Mouse (Mus musculus): ENCODE measurements at regions not wholly inside any gene's neighbourhood (a gene's known extent, or its start where the extent isn't known, plus 50 kb on each side); places are given as distances from the start of the nearest gene placed in this dataset.
A peak's percentile ranks its signal among the peaks of the same experiment; 100 is the strongest.

GRCm38 (mm10) chr11:20403456-20403855 lies 70.9 kb upstream of the Slc1a4 start:
- WGBS = 82% methylated on average over 3 of the region's 3 CpGs
- no peak for DNase-seq
- ATAC-seq (ENCODE audit: insufficient read depth) = no peak
- H3K4me2 ChIP-seq = no peak overlapping the region
- no peak overlapping the region for H3K4me3 ChIP-seq (ENCODE audit: low read depth, low read length)
- no peaks in the 10 kb centered on the region for H3K36me3 ChIP-seq (ENCODE audit: insufficient read depth)
- H3K27me3 ChIP-seq (ENCODE audit: insufficient read depth, low read length) = no peaks in the 10 kb centered on the region
- no peaks in the 10 kb centered on the region for H3K4me1 ChIP-seq (ENCODE audit: insufficient read depth)
- no peak for TF ChIP-seq CTCF (IDR thresholded peaks at IDR 0.05; ENCODE audit: low read depth)
- no peaks in the 10 kb centered on the region for H3K9me3 ChIP-seq (ENCODE audit: low read depth, low read length)
- no peak overlapping the region for H3K9ac ChIP-seq
- H3K27ac ChIP-seq (ENCODE audit: low read depth) = no peak overlapping the region

- Histone ChIP-seq H3K4me3 (ENCODE audit: low read depth, low read length) (no peak overlapping the region), H3K4me2 (no peak overlapping the region), H3K36me3 (ENCODE audit: insufficient read depth) (no peaks in the 10 kb centered on the region), H3K9me3 (ENCODE audit: low read depth, low read length) (no peaks in the 10 kb centered on the region), H3K27me3 (ENCODE audit: insufficient read depth, low read length) (no peaks in the 10 kb centered on the region), H3K27ac (ENCODE audit: low read depth) (no peak overlapping the region), H3K9ac (no peak overlapping the region), H3K4me1 (ENCODE audit: insufficient read depth) (no peaks in the 10 kb centered on the region)
- WGBS = 83% methylated on average over 5 of the region's 5 CpGs
- no peak for ATAC-seq (ENCODE audit: insufficient read depth)
- DNase-seq = no peak
- TF ChIP-seq CTCF (IDR thresholded peaks at IDR 0.05; ENCODE audit: low read depth) = no peak
Measured at GRCm38 (mm10) chr11:20404476-20404875, 72.0 kb upstream of the Slc1a4 start.

- no peak overlapping the region for H3K4me3 ChIP-seq (ENCODE audit: low read depth, low read length)
- TF ChIP-seq CTCF (IDR thresholded peaks at IDR 0.05; ENCODE audit: low read depth) = no peak
- H3K27me3 ChIP-seq (ENCODE audit: insufficient read depth, low read length) = no peaks in the 10 kb centered on the region
- H3K4me1 ChIP-seq (ENCODE audit: insufficient read depth) = no peaks in the 10 kb centered on the region
- 50% methylated on average over 2 of the region's 2 CpGs for WGBS
- DNase-seq (no peak), ATAC-seq (ENCODE audit: insufficient read depth) (no peak)
- no peak overlapping the region for H3K27ac ChIP-seq (ENCODE audit: low read depth)
- 0 out of 2 replicates have a peak, but pooled peaks cover 3% of the 10 kb centered on the region for H3K9me3 ChIP-seq (ENCODE audit: low read depth, low read length)
- H3K36me3 ChIP-seq (ENCODE audit: insufficient read depth) = no peaks in the 10 kb centered on the region
- no peak overlapping the region for H3K4me2 ChIP-seq
- no peak overlapping the region for H3K9ac ChIP-seq
Measured at GRCm38 (mm10) chr11:20418141-20418540, 85.6 kb upstream of the Slc1a4 start.

DNA sequence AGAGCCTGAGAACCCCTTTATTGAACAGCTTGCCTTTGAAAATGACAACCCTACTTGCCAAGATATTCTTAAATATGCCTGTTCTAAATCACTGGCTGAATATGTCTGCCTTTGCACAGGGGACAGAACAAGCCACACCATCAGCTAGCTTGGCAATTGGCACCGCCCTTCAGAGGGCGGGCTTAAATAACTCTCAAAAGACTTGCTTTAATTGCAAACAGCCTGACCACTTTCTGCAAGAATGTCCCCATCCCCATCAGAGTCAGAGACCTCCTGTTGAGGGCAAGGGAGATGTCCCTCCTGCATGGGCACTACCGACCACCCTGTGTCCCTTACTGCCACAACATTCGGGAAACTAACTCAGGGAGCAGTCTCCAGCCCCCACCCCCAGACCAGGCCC lies 88.4 kb upstream of the Slc1a4 start:
- no peak for DNase-seq
- no peaks in the 10 kb centered on the region for H3K4me1 ChIP-seq (ENCODE audit: insufficient read depth)

GRCm38 (mm10) chr11:20436057-20436456 lies 103.5 kb upstream of the Slc1a4 start:
- H3K4me1 ChIP-seq (ENCODE audit: insufficient read depth) = no peaks in the 10 kb centered on the region
- no peak for TF ChIP-seq CTCF (IDR thresholded peaks at IDR 0.05; ENCODE audit: low read depth)
- no peaks in the 10 kb centered on the region for H3K36me3 ChIP-seq (ENCODE audit: insufficient read depth)
- no peak overlapping the region for H3K4me3 ChIP-seq (ENCODE audit: low read depth, low read length)
- no peaks in the 10 kb centered on the region for H3K27me3 ChIP-seq (ENCODE audit: insufficient read depth, low read length)
- WGBS = 60% methylated on average over 9 of the region's 9 CpGs
- DNase-seq = peak; percentile 26
- H3K9ac ChIP-seq = no peak overlapping the region
- H3K27ac ChIP-seq (ENCODE audit: low read depth) = no peak overlapping the region
- H3K4me2 ChIP-seq = no peak overlapping the region
- no peak for ATAC-seq (ENCODE audit: insufficient read depth)
- no peaks in the 10 kb centered on the region for H3K9me3 ChIP-seq (ENCODE audit: low read depth, low read length)

More for the DNA sequence above, 88.4 kb upstream of the Slc1a4 start:
- Histone ChIP-seq H3K9ac (no peak overlapping the region), H3K9me3 (ENCODE audit: low read depth, low read length) (0 out of 2 replicates have a peak, but pooled peaks cover 3% of the 10 kb centered on the region), H3K27ac (ENCODE audit: low read depth) (no peak overlapping the region), H3K4me2 (no peak overlapping the region), H3K27me3 (ENCODE audit: insufficient read depth, low read length) (no peaks in the 10 kb centered on the region), H3K36me3 (ENCODE audit: insufficient read depth) (no peaks in the 10 kb centered on the region), H3K4me3 (ENCODE audit: low read depth, low read length) (no peak overlapping the region)
- 80% methylated on average over 4 of the region's 4 CpGs for WGBS
- ATAC-seq (ENCODE audit: insufficient read depth) = no peak
- no peak for TF ChIP-seq CTCF (IDR thresholded peaks at IDR 0.05; ENCODE audit: low read depth)

DNA sequence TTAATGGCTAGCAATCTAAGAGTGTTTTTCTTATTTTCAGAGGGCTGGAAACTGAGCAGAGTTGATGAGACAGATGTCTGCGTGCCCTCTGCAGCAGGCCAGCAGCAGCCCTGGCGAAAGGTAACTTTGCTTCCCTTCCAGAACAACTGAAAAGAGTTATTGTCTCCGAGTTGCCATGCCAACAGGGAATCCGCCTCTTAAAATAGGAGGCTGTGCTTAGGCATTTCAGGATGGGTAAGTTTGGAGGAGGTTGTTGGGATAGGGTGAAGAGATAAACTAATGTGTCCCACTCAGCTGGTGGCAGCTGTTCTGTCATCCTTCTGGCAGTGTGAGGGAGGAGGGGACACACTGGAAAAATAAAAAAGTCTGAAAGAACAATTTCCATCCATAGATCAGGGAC lies 100.6 kb upstream of the Sertad2 start:
- 45% methylated on average over 4 of the region's 4 CpGs for WGBS

DNA sequence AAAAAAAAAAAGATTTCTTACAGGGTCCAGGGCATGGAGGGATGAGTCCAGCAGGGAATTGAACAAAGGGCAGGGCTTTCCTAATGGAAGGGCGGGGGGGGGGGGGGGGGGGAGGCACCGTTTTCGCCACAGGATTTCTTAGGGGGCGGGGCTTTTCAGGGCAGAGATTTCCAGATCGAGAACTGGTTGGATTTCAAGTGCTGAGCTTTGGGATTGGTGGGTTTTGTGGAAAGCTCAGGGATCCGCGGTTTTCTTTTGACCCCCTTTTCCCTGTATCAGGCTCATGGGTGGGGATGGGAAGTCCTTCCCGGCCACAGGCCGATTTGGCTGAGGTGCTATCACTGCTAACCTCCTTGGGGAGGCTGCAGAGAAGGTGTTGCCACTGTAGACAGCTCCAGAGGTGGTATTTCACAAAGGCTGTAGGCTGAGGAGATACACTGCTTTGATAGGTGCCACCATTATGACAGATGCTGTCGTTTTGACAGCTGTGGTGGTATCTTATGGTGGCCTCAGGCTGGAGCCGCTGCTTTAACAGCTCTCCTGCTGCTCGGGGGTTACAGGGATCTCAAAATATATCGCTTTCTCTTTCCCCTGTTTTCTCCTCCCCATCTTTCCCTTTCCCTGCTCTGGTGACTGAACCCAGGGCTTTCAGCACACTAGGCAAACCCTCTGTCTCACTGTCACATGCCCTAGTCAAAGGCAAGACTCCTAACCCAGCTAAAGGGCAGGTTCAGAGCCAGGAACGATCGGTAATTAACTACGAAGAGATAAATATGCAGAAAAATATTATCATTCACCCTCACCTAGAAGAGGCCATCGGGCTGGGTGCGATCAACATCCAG lies 97.8 kb upstream of the Sertad2 start:
- Histone ChIP-seq H3K4me1 (ENCODE audit: insufficient read depth) (peaks cover 5% of the 10 kb centered on the region; the same call in 1 of the 2 replicates), H3K4me3 (ENCODE audit: low read depth, low read length) (peak overlapping the region; percentile 26), H3K27ac (ENCODE audit: low read depth) (no peak overlapping the region), H3K36me3 (ENCODE audit: insufficient read depth) (no peaks in the 10 kb centered on the region), H3K9ac (peak overlapping the region; percentile 42), H3K4me2 (peak overlapping the region; percentile 65), H3K9me3 (ENCODE audit: low read depth, low read length) (no peaks in the 10 kb centered on the region), H3K27me3 (ENCODE audit: insufficient read depth, low read length) (no peaks in the 10 kb centered on the region)
- DNase-seq = no peak
- 14% methylated on average over 18 of the region's 18 CpGs for WGBS
- TF ChIP-seq CTCF (IDR thresholded peaks at IDR 0.05; ENCODE audit: low read depth) = no peak
- no peak; the same call in 1 of the 2 replicates for ATAC-seq (ENCODE audit: insufficient read depth)

More for the DNA sequence above, 100.6 kb upstream of the Sertad2 start:
- no peak overlapping the region for H3K27ac ChIP-seq (ENCODE audit: low read depth)
- H3K9ac ChIP-seq = no peak overlapping the region
- no peaks in the 10 kb centered on the region for H3K27me3 ChIP-seq (ENCODE audit: insufficient read depth, low read length)
- no peak overlapping the region for H3K4me2 ChIP-seq
- H3K4me1 ChIP-seq (ENCODE audit: insufficient read depth) = peaks cover 5% of the 10 kb centered on the region; the same call in 1 of the 2 replicates
- no peaks in the 10 kb centered on the region for H3K9me3 ChIP-seq (ENCODE audit: low read depth, low read length)
- no peaks in the 10 kb centered on the region for H3K36me3 ChIP-seq (ENCODE audit: insufficient read depth)
- no peak for TF ChIP-seq CTCF (IDR thresholded peaks at IDR 0.05; ENCODE audit: low read depth)
- no peak for ATAC-seq (ENCODE audit: insufficient read depth)
- DNase-seq = peak; percentile 7
- no peak overlapping the region for H3K4me3 ChIP-seq (ENCODE audit: low read depth, low read length)
